Mouse (Mus musculus): Measurements from ENCODE around the gene Vmp1.

Vmp1 gene

GRCm38 (mm10) chr11:86585598-86585984 lies 98.0 kb downstream of the Vmp1 start:
- no peak for DNase-seq (ENCODE audit: low spot score in 2 of 2)

GRCm38 (mm10) chr11:86584898-86585597 lies 98.6 kb downstream of the Vmp1 start:
- DNase-seq (ENCODE audit: low spot score in 2 of 2) = no peak

- DNase-seq (ENCODE audit: low spot score in 2 of 2) = no peak
Measured at GRCm38 (mm10) chr11:86583990-86584897, 99.4 kb downstream of the Vmp1 start.

GRCm38 (mm10) chr11:86583313-86583825 lies 100.3 kb downstream of the Vmp1 start:
- DNase-seq (ENCODE audit: low spot score in 2 of 2) = no peak

GRCm38 (mm10) chr11:86582543-86583260 lies 100.9 kb downstream of the Vmp1 start:
- no peak for DNase-seq (ENCODE audit: low spot score in 2 of 2)

GRCm38 (mm10) chr11:86581943-86582542 lies 101.6 kb downstream of the Vmp1 start:
- DNase-seq (ENCODE audit: low spot score in 2 of 2) = no peak

- peak; percentile 43 to 68 for DNase-seq (ENCODE audit: low spot score in 2 of 2)
Measured at GRCm38 (mm10) chr11:86581250-86581753, 102.3 kb downstream of the Vmp1 start.

- no peak for DNase-seq (ENCODE audit: low spot score in 2 of 2)
Measured at GRCm38 (mm10) chr11:86580319-86581113, 103.1 kb downstream of the Vmp1 start.

GRCm38 (mm10) chr11:86579731-86580318 lies 103.8 kb downstream of the Vmp1 start:
- no peak for DNase-seq (ENCODE audit: low spot score in 2 of 2)

- peak; percentile 44 to 72 for DNase-seq (ENCODE audit: low spot score in 2 of 2)
Measured at GRCm38 (mm10) chr11:86578809-86579730, 104.6 kb downstream of the Vmp1 start.

- no peak for DNase-seq (ENCODE audit: low spot score in 2 of 2)
Measured at GRCm38 (mm10) chr11:86578106-86578808, 105.4 kb downstream of the Vmp1 start.

- no peak for DNase-seq (ENCODE audit: low spot score in 2 of 2)
Measured at GRCm38 (mm10) chr11:86577231-86577630, 106.4 kb downstream of the Vmp1 start.

- DNase-seq (ENCODE audit: low spot score in 2 of 2) = no peak
Measured at GRCm38 (mm10) chr11:86575632-86576378, 107.8 kb downstream of the Vmp1 start.

GRCm38 (mm10) chr11:86574408-86574807 lies 109.2 kb downstream of the Vmp1 start:
- DNase-seq (ENCODE audit: low spot score in 2 of 2) = no peak

- DNase-seq (ENCODE audit: low spot score in 2 of 2) = no peak
Measured at GRCm38 (mm10) chr11:86573646-86574231, 109.9 kb downstream of the Vmp1 start.

GRCm38 (mm10) chr11:86572623-86573022 lies 111.0 kb downstream of the Vmp1 start:
- DNase-seq (ENCODE audit: low spot score in 2 of 2) = no peak

- DNase-seq (ENCODE audit: low spot score in 2 of 2) = no peak
Measured at GRCm38 (mm10) chr11:86571871-86572270, 111.8 kb downstream of the Vmp1 start.
